Mouse (Mus musculus): ENCODE measurements at regions not wholly inside any gene's neighbourhood (a gene's known extent, or its start where the extent isn't known, plus 50 kb on each side); places are given as distances from the start of the nearest gene placed in this dataset.

- no peak overlapping the region for H3K27ac ChIP-seq (ENCODE audit: control insufficient read depth, low read depth, low read length)
- no peaks in the 10 kb centered on the region for H3K4me1 ChIP-seq (ENCODE audit: control insufficient read depth in 1 of 2, insufficient read depth in 2 of 2, low read length in 2 of 2)
- no peak overlapping the region for H3K4me3 ChIP-seq (ENCODE audit: control insufficient read depth in 1 of 2, insufficient read depth in 1 of 2, low read depth in 2 of 2, low read length in 2 of 2)
- no peaks in the 10 kb centered on the region for H3K9me3 ChIP-seq (replicated peaks; ENCODE audit: insufficient read depth, low read length)
- no peaks in the 10 kb centered on the region for H3K27me3 ChIP-seq (ENCODE audit: control insufficient read depth in 1 of 2, insufficient read depth in 2 of 2, low read length in 2 of 2)
- TF ChIP-seq ELF1 (IDR thresholded peaks at IDR 0.05; ENCODE audit: low read depth, low read length) (no peak), ZKSCAN1 (IDR thresholded peaks at IDR 0.05; ENCODE audit: low read depth, low read length) (no peak), GATA1 (IDR thresholded peaks at IDR 0.05; ENCODE audit: low read depth, low read length) (no peak), CHD1 (IDR thresholded peaks at IDR 0.05; ENCODE audit: low read depth, low read length) (no peak), NELFE (IDR thresholded peaks at IDR 0.05; ENCODE audit: low read depth, low read length) (no peak), RCOR1 (IDR thresholded peaks at IDR 0.05; ENCODE audit: low read depth, low read length) (no peak), ZC3H11A (IDR thresholded peaks at IDR 0.05; ENCODE audit: low read depth, low read length) (no peak), SIN3A (IDR thresholded peaks at IDR 0.05; ENCODE audit: low read length) (no peak), EP300 (IDR thresholded peaks at IDR 0.05; ENCODE audit: low read depth in 1 of 2, low read length in 2 of 2) (no peak), USF2 (IDR thresholded peaks at IDR 0.05; ENCODE audit: borderline replicate concordance in 1 of 2, insufficient read depth in 1 of 2, low read depth in 1 of 2, low read length in 2 of 2) (no peak), E2F4 (IDR thresholded peaks at IDR 0.05; ENCODE audit: borderline replicate concordance, low read depth, low read length) (no peak), BHLHE40 (IDR thresholded peaks at IDR 0.05; ENCODE audit: borderline replicate concordance, low read depth, low read length) (no peak), POLR2AphosphoS2 (IDR thresholded peaks at IDR 0.05; ENCODE audit: low read length) (no peak), MXI1 (IDR thresholded peaks at IDR 0.05; ENCODE audit: low read depth, low read length) (no peak), SMC3 (IDR thresholded peaks at IDR 0.05; ENCODE audit: low read depth, low read length) (no peak), KAT2A (conservative IDR thresholded peaks at IDR 0.05; ENCODE audit: low read depth, low read length) (no peak), JUND (IDR thresholded peaks at IDR 0.05; ENCODE audit: low read depth, low read length) (no peak), ETS1 (IDR thresholded peaks at IDR 0.05; ENCODE audit: low read depth, low read length) (no peak), ZMIZ1 (IDR thresholded peaks at IDR 0.05; ENCODE audit: low read depth, low read length) (no peak)
- no peaks in the 10 kb centered on the region for H3K36me3 ChIP-seq (ENCODE audit: control insufficient read depth in 1 of 2, insufficient read depth in 2 of 2, low read length in 2 of 2)
- no peak for DNase-seq (ENCODE audit: low read depth, low spot score)
- H3K79me2 ChIP-seq (ENCODE audit: control insufficient read depth, insufficient read depth, low read length, poor library complexity), result no peaks in the 10 kb centered on the region
- H3K9ac ChIP-seq (ENCODE audit: control insufficient read depth, low read depth, low read length, poor library complexity, severe bottlenecking), result no peak overlapping the region
Measured at GRCm38 (mm10) chr13:26171891-26172482, 598.0 kb downstream of the Hdgfl1 start.

- H3K79me2 ChIP-seq (ENCODE audit: control insufficient read depth, insufficient read depth, low read length, poor library complexity), result no peaks in the 10 kb centered on the region
Measured at GRCm38 (mm10) chr13:26169641-26170040, 600.3 kb downstream of the Hdgfl1 start.

More at GRCm38 (mm10) chr13:26169641-26170040, 600.3 kb downstream of the Hdgfl1 start:
- H3K9ac ChIP-seq (ENCODE audit: control insufficient read depth, low read depth, low read length, poor library complexity, severe bottlenecking), result no peak overlapping the region
- DNase-seq (ENCODE audit: low read depth, low spot score), result no peak
- no peak for TF ChIP-seq POLR2AphosphoS2 (IDR thresholded peaks at IDR 0.05; ENCODE audit: low read length)
- TF ChIP-seq MAX (IDR thresholded peaks at IDR 0.05; ENCODE audit: low read length), result no peak
- no peak for TF ChIP-seq RAD21 (IDR thresholded peaks at IDR 0.05; ENCODE audit: low read depth, low read length)
- TF ChIP-seq SMC3 (IDR thresholded peaks at IDR 0.05; ENCODE audit: low read depth, low read length), result no peak
- no peak for TF ChIP-seq MYC (IDR thresholded peaks at IDR 0.05; ENCODE audit: low read depth, low read length)
- H3K36me3 ChIP-seq (ENCODE audit: control insufficient read depth in 1 of 2, insufficient read depth in 2 of 2, low read length in 2 of 2), result no peaks in the 10 kb centered on the region
- H3K9me3 ChIP-seq (replicated peaks; ENCODE audit: insufficient read depth, low read length), result no peaks in the 10 kb centered on the region
- no peak overlapping the region for H3K27ac ChIP-seq (ENCODE audit: control insufficient read depth, low read depth, low read length)
- no peaks in the 10 kb centered on the region for H3K4me1 ChIP-seq (ENCODE audit: control insufficient read depth in 1 of 2, insufficient read depth in 2 of 2, low read length in 2 of 2)
- no peaks in the 10 kb centered on the region for H3K27me3 ChIP-seq (ENCODE audit: control insufficient read depth in 1 of 2, insufficient read depth in 2 of 2, low read length in 2 of 2)
- H3K4me3 ChIP-seq (ENCODE audit: control insufficient read depth in 1 of 2, insufficient read depth in 1 of 2, low read depth in 2 of 2, low read length in 2 of 2), result no peak overlapping the region

All from MEL (cell line).